Mouse (Mus musculus): ENCODE results near the gene H2afy. TPM values are rescaled to one million over a fixed set of nuclear protein-coding genes. Genes with fewer than 3 reads are reported as not detected.

The H2afy gene
- polyA plus RNA-seq, 1 experiment from 2014 or later = 311 TPM

DNA sequence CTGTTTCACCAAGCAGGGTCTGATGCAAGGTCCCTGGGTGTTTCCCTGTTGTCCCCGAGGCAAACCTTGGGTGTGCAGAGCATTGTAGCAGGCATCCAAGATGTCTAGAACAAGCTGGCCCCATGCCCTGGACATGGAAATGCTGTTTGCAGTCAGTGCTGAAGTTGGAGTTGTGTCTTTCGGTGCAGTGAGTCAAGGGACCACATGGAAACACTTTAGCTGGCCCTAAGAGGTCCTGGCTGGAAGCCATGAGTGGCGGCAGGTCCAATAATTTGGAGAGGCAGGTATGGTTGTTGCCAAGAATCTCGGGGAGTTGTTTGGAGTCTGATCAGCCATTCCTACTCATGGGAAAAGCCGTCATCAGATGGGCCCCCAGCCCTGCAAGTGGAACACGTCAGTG lies 27.6 kb upstream of the H2afy start:
- Histone ChIP-seq H3K9ac (no peak overlapping the region), H3K4me3 (replicated peaks) (no peak overlapping the region), H3K9me3 (no peaks in the 10 kb centered on the region), H3K4me1 (peaks cover 25% of the 10 kb centered on the region; the same call in 1 of the 2 replicates), H3K27ac (no peak overlapping the region), H3K27me3 (replicated peaks) (no peaks in the 10 kb centered on the region), H3K36me3 (no peaks in the 10 kb centered on the region), H3K4me2 (no peak overlapping the region)
- ATAC-seq (ENCODE audit: insufficient read depth, low FRiP score, low read depth) = no peak
- WGBS = 47% methylated on average over 6 of the region's 6 CpGs

DNA sequence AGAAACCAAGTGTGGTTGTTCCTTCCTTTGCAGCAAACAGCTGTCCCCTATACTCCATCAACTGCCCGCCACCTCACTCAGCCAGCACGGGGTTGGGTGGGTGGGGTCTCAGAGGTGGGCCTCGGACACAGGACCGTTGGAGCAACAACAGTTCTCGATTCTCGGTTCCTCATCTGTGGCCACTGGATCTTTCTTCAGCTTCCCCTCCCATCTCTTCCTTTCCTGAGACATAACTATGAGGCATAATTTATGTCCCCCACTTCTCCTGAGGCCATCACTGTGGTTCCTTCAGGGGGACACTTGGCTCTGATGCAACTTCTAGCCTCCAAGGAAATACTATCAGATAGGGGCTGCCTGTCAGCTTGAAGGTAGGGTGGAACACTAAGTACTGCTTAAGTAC lies 26.7 kb upstream of the H2afy start:
- no peak overlapping the region for H3K27ac ChIP-seq
- 68% methylated on average over 6 of the region's 6 CpGs for WGBS

DNA sequence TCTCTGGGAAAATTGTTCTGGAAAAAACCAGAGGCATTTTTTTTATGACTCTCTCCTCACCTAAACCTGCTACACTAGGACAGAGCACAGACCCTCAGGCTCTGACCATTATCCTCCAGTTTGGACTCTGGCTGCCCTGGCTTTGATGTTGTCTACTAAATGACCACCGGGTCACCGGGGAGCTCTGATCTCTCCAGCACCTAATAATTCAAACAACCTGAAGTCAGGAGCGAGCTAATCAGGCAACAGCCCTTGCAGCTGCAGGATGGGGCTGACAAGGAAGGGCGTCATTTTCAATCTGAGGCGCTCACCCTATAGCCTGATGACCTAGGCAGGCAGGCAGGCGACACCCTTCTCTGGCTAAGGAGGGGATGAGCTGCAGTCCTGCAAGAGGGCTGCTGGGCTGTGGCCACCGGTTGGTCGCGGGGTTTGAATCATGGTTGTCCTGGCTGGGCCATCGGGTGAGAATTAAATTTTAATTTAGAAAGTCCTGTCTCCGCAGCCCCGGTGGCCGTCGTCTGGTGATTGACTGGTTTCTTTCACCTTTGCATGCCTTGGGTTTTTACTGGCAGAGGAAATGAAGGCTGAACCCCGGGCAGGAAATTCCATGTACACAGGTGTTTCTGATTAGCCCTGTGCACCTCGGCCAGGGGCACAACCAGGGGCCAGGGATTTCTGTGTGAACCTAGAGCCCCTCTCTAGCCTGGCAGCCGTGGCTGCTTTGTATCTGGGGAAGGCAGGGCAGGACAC lies 23.6 kb upstream of the H2afy start:
- H3K4me3 ChIP-seq (replicated peaks) = no peak overlapping the region
- H3K27me3 ChIP-seq (replicated peaks) = no peaks in the 10 kb centered on the region
- H3K4me1 ChIP-seq = peaks cover 30% of the 10 kb centered on the region
- no peak overlapping the region for H3K9ac ChIP-seq
- no peak overlapping the region for H3K4me2 ChIP-seq
- no peak overlapping the region for H3K27ac ChIP-seq
- 0 out of 2 replicates have a peak, but pooled peaks have one; percentile 25 for ATAC-seq (ENCODE audit: insufficient read depth, low FRiP score, low read depth)
- no peaks in the 10 kb centered on the region for H3K36me3 ChIP-seq
- WGBS = 19% methylated on average over 17 of the region's 17 CpGs
- H3K9me3 ChIP-seq = no peaks in the 10 kb centered on the region

More for the DNA sequence above, 26.7 kb upstream of the H2afy start:
- H3K4me3 ChIP-seq (replicated peaks) = no peak overlapping the region
- no peaks in the 10 kb centered on the region for H3K36me3 ChIP-seq
- no peaks in the 10 kb centered on the region for H3K9me3 ChIP-seq
- no peaks in the 10 kb centered on the region for H3K27me3 ChIP-seq (replicated peaks)
- H3K4me2 ChIP-seq = no peak overlapping the region
- peaks cover 19% of the 10 kb centered on the region; the same call in 1 of the 2 replicates for H3K4me1 ChIP-seq
- no peak overlapping the region for H3K9ac ChIP-seq
- ATAC-seq (ENCODE audit: insufficient read depth, low FRiP score, low read depth) = no peak

DNA sequence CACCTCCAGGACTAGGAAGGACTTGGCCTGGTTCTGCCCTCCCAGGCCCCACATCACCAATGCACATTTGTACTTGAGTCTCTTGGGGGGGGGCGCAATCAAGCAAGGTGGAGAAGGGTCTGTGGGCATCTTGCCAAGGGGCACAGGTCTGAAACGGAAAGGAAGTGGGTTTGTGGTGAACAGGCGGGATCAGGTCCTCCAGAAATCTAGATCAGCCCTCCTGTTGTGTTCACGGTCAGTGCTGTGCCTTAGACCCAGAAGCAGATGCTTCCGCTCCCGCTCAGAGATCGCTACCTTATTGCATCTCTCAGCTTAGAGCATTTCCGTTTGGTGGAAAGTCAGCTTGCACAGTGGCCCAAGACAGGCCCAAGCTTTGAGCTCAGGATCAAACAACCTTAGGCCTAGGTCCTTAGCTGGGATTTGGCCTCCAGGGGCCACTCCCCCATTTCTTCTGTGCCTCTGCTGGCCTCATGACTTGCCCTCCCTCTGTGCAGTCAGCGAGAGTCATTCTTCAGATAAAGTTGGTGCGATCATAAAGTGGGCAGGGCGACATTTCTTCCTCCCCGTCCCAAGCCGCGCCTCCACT lies 22.9 kb upstream of the H2afy start:
- Histone ChIP-seq H3K36me3 (no peaks in the 10 kb centered on the region), H3K27me3 (replicated peaks) (no peaks in the 10 kb centered on the region), H3K9ac (no peak overlapping the region), H3K9me3 (no peaks in the 10 kb centered on the region), H3K27ac (no peak overlapping the region), H3K4me1 (peaks cover 27% of the 10 kb centered on the region), H3K4me3 (replicated peaks) (no peak overlapping the region), H3K4me2 (no peak overlapping the region)
- peak; percentile 51 for ATAC-seq (ENCODE audit: insufficient read depth, low FRiP score, low read depth)
- 45% methylated on average over 14 of the region's 14 CpGs for WGBS

DNA sequence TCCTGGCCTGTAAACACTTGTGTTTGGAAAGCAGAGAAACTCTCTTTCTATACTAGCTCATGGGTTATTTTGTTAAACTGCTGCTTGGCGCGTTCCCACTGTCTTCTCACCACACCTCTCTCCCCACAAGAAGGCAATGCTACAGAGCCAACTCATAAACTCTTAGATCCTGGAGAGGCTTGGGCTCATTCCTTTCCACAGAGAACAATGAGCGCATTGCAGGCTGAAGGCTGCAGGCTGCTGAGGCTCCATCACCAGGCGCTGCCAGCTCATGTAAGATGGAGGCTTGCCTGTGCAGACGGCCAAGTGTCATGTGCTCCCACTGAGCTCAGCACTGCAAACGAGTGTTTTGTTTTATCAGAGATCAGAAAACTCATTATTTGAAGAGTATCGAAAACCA lies 19.5 kb upstream of the H2afy start:
- no peak overlapping the region for H3K9ac ChIP-seq
- H3K4me1 ChIP-seq = peaks cover 20% of the 10 kb centered on the region
- no peaks in the 10 kb centered on the region for H3K36me3 ChIP-seq
- no peak for ATAC-seq (ENCODE audit: insufficient read depth, low FRiP score, low read depth)
- H3K4me2 ChIP-seq = no peak overlapping the region
- WGBS = 61% methylated on average over 7 of the region's 7 CpGs
- H3K9me3 ChIP-seq = no peaks in the 10 kb centered on the region
- no peak overlapping the region for H3K4me3 ChIP-seq (replicated peaks)
- no peaks in the 10 kb centered on the region for H3K27me3 ChIP-seq (replicated peaks)
- H3K27ac ChIP-seq = no peak overlapping the region

DNA sequence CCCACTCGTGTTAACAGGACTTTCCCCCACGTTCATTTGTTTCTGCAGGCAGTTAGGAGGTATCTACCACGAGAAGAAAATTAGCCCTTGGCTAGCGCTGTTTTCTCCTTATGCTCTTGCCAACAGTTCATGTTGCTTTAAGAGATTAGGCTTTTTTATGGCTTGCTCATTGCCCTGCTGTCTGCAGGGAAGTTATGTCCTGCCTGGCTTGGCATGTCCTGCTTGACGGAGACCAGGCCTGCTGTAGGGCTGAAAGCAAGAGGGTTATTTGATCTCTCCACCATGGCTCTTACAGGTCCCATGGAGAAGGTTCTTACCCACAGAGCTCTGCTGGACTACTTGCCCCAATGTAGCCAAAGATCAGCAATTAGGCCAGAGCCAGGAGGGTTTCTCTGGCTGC lies 18.9 kb upstream of the H2afy start:
- Histone ChIP-seq H3K9me3 (no peaks in the 10 kb centered on the region), H3K27me3 (replicated peaks) (no peaks in the 10 kb centered on the region), H3K4me1 (peaks cover 20% of the 10 kb centered on the region), H3K36me3 (no peaks in the 10 kb centered on the region), H3K27ac (no peak overlapping the region), H3K4me2 (no peak overlapping the region), H3K4me3 (replicated peaks) (no peak overlapping the region), H3K9ac (no peak overlapping the region)
- 28% methylated on average over 5 of the region's 5 CpGs for WGBS
- ATAC-seq (ENCODE audit: insufficient read depth, low FRiP score, low read depth) = no peak

DNA sequence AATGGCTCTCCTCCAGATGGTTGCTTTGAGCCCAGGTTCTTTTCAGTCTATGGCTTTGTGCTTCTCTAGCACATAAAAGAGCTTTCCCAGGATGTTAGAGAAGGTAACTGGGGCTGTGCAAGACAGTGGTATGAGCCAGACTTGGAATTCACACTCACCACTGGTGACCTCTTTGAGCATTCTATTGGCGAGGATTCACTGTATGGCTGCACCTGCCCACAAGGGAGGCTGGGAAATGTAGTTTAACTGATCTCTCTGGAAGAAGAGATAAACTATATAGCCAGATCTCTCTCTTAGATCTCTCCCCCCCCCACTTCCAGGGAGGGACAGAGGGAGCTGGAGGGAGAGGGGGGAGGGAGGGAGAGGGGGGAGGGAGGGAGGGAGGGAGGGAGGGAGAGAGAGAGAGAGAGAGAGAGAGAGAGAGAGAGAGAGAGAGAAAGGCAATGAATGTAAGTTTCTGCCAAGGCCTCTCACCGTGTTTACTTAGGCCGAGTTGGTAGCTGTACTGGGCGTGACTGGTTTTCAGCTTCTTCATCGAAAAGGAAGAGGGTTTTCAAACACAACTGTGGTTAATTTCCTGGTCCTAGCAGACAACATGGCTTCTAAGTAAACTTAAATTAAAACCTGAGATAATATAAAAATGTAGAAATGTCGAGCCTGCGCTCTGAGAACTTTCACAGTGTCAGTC lies 16.8 kb upstream of the H2afy start:
- H3K27me3 ChIP-seq (replicated peaks) = no peaks in the 10 kb centered on the region
- H3K4me3 ChIP-seq (replicated peaks) = no peak overlapping the region
- no peaks in the 10 kb centered on the region for H3K36me3 ChIP-seq
- no peak overlapping the region for H3K4me2 ChIP-seq
- peak; percentile 41 for ATAC-seq (ENCODE audit: insufficient read depth, low FRiP score, low read depth)
- no peak overlapping the region for H3K9ac ChIP-seq
- no peaks in the 10 kb centered on the region for H3K9me3 ChIP-seq
- H3K27ac ChIP-seq = no peak overlapping the region
- peaks cover 10% of the 10 kb centered on the region for H3K4me1 ChIP-seq
- WGBS = 44% methylated on average over 7 of the region's 7 CpGs

DNA sequence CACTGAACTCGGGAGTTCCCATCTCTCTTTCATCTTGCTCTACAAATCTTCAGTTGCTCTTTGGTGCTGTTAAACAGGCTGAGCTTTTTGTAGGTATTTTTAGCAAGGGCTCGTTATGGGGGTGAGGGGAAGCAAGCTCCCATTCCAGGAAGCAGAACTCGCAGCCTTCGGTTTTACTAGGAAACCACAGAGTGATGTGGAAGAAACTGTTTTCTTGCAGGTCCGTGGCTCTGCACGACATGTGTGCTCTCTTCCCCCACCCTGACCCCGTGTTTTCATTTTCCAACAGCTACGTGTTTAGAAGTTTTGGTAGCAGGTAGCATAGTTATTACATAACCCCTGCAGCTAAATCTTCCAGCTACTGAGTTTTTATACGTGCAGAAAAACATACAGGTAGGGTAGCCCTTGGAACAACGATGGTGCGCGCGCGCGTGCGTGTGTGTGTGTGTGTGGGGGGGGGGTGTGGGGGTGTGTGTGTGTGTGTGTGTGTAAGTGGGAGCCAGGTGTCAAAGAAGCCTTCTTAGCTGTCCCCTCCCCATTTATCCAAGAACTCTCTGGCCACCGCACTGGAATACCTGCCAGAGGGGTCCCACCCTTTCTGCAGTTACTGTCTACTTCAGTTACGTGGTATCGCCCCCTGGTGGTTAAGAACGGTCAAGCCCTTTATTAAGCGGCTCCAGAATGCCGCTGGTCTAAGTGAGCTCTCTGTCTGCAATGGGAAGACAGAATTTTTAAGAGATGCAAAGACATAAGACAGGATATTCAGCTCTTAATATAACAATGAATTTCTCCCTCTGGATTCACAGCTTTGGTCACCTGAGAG lies 15.5 kb upstream of the H2afy start:
- H3K4me3 ChIP-seq (replicated peaks) = no peak overlapping the region
- no peak overlapping the region for H3K9ac ChIP-seq
- H3K27ac ChIP-seq = no peak overlapping the region; the same call in 1 of the 2 replicates
- no peaks in the 10 kb centered on the region for H3K27me3 ChIP-seq (replicated peaks)
- peaks cover 10% of the 10 kb centered on the region for H3K4me1 ChIP-seq
- H3K4me2 ChIP-seq = peak overlapping the region; percentile 32
- H3K36me3 ChIP-seq = no peaks in the 10 kb centered on the region
- 46% methylated on average over 22 of the region's 22 CpGs for WGBS
- no peaks in the 10 kb centered on the region for H3K9me3 ChIP-seq
- ATAC-seq (ENCODE audit: insufficient read depth, low FRiP score, low read depth) = no peak

DNA sequence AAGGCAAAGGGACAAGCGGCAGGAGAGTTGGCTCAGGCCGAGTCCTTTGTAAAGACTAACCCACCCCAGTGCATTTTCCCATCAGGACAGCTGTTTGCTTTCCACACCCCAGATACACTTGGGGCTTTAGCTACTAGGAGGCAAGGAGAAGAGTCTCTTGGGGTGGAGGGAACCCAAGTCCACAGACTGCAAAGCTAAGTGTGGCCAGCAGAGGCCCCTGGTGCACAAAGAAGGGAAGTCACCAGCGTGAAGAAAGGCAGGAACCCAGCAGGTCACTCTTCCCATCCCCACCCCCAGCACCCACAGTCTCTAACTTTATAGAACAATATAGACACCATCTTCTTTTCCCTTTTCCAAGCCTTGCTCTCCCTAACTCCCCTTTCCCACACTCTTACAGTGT lies 9.4 kb upstream of the H2afy start:
- Histone ChIP-seq H3K27ac (no peak overlapping the region), H3K4me1 (0 out of 2 replicates have a peak, but pooled peaks cover 7% of the 10 kb centered on the region), H3K9me3 (no peaks in the 10 kb centered on the region), H3K36me3 (no peaks in the 10 kb centered on the region), H3K4me2 (no peak overlapping the region), H3K9ac (no peak overlapping the region), H3K4me3 (replicated peaks) (no peak overlapping the region), H3K27me3 (replicated peaks) (no peaks in the 10 kb centered on the region)
- no peak for ATAC-seq (ENCODE audit: insufficient read depth, low FRiP score, low read depth)
- 47% methylated on average over 3 of the region's 3 CpGs for WGBS

DNA sequence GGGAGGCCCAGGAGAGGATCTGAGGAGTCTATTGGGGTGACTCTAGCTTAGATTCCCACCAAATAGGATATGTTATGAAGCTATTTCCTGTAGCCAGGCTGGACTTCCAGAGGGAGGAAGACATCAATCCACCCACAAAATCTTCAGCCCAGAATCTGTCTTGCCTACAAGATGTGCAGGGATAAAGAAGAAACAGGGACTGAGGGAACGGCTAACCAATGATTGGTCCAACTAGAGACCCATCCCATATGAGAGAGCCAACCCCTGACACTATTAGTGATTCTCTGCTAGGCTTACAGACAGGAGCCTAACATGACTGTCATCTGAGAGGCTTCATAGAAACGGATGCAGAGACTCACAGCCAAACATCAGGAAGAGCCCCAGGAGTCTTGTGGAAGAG lies 7.9 kb upstream of the H2afy start:
- Histone ChIP-seq H3K27ac (peak overlapping the region; percentile 44; the same call in 1 of the 2 replicates), H3K36me3 (no peaks in the 10 kb centered on the region), H3K27me3 (replicated peaks) (no peaks in the 10 kb centered on the region), H3K4me2 (no peak overlapping the region), H3K4me1 (0 out of 2 replicates have a peak, but pooled peaks cover 7% of the 10 kb centered on the region), H3K9ac (no peak overlapping the region), H3K4me3 (replicated peaks) (no peak overlapping the region), H3K9me3 (no peaks in the 10 kb centered on the region)
- no peak for ATAC-seq (ENCODE audit: insufficient read depth, low FRiP score, low read depth)
- WGBS = 38% methylated on average over 2 of the region's 2 CpGs

DNA sequence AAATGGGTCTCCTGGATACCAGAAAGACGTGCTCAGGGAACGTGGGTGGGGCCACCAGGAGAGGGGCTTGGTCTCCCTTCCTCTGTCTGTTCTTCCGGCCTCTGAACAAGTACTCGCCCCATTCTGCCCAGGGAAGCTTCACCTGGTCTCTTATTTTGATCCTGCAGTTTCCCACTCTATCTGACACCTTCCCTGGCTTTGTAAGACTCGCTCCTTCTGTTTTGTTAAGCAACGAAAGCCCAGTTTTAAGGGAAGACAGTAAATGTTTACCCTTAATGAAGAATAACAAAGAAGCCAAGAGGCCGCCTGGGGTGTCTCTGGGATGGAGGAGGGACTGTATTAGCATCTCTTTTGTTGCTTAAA lies 7.0 kb upstream of the H2afy start:
- ATAC-seq (ENCODE audit: insufficient read depth, low FRiP score, low read depth) = no peak
- Histone ChIP-seq H3K4me2 (no peak overlapping the region), H3K36me3 (no peaks in the 10 kb centered on the region), H3K9ac (no peak overlapping the region), H3K27ac (peak overlapping the region; percentile 44), H3K4me1 (0 out of 2 replicates have a peak, but pooled peaks cover 7% of the 10 kb centered on the region), H3K27me3 (replicated peaks) (no peaks in the 10 kb centered on the region), H3K4me3 (replicated peaks) (no peak overlapping the region), H3K9me3 (no peaks in the 10 kb centered on the region)
- 26% methylated on average over 7 of the region's 7 CpGs for WGBS

Measured in stomach, embryonic 15.5 days (tissue).